Mouse (Mus musculus): ENCODE data around the gene 1700067K01Rik.
"Not testable (repeated sequence)": the region's sequence is repeated elsewhere in the genome, so short reads cannot be mapped to it uniquely, and the experiment has no call there.

1700067K01Rik gene

DNA sequence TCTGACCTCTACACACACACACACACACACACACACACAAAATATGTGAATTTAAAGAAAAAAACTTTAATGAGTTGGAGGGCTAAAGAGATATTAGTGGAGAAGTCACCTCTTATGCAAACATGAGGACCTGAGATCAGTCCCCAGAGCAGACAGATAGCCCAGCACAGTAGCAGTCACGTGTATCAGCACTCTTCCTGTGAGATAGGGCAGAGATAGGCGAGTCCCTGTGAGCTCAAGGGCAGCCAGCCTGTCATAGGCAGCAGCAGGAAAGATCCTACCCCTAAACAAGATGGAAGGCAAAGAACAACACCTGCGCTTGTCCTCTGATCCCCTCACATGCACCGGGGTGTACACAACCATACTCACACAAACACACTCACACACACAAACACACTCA, 18.9 kb upstream of the 1700067K01Rik start:
- in situ Hi-C loops (cut with MboI, MseI): no loop called here

DNA sequence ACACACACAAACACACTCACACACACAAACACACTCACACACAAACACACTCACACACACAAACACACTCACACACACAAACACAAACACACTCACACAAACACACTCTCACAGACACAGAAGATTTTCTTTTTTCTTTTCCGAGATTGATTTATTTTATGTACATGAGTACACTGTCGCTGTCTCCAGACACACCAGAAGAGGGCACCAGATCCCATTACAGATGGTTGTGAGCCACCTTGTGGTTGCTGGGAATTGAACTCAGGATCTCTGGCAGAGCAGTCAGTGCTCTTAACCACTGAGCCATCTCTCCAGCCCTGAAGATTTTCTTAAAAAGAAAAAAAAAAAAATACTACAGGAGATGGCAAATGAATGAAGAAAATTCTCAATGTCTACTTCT, 18.1 kb upstream of the 1700067K01Rik start:
- in situ Hi-C loops (cut with MboI, MseI): not testable (repeated sequence)

DNA sequence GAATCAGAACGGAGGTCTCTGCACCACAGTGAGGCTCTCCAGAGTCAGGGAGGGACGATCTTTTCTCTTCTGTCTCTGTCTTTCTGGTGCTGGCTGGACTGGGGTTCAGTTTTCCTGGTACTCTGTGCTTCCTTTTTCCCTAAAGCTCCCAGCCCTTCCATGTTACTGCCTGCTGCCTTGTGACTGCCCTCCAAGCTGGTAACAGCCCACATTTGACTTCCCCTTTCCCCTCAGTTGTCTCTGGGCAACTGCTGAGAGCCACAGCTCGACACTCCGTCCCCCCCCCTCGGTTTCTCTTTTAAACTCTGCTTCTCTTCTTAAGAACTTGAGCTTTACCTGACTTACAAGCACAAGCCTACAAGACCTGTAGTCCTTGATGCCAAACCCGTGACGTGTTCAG, 12.1 kb upstream of the 1700067K01Rik start:
- in situ Hi-C loops (cut with MboI, MseI): no loop called here

DNA sequence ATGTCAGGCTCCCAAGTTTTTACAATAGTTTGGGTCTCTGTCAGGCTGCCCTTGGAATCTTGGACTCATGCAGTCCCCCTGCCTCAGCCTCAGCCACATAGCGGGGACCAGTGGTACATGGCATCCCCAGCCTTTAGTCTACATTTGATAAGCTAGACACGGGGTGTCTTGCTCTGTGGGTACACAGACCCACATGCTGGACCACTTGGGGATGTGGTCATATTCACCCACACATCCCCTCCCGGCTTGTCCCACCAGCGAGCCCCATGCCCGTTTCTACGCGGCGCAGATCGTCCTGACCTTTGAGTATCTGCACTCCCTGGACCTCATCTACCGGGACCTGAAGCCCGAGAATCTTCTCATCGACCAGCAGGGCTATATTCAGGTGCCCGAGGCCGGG, 11.1 kb upstream of the 1700067K01Rik start:
- in situ Hi-C loops (cut with MboI, MseI): no loop called here

DNA sequence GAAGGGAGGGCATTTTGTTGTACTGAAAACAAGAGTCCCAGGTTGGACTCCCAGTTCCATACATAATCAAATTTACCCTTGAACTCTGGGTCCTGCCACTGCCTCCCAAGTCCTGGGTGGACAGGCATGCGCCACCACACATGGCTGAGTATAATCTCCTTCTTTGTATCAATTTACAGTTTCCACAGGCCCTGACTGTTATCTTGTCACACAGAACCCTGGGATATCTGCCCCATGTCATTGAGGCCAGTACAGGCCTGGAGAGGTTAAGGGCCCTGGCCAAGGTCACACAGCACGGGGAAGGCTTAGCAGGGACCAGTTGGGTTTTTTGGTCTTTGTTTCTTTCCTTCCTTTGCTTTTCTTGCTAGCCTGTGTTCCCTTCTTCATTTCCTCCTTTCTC, 8.8 kb upstream of the 1700067K01Rik start:
- in situ Hi-C loops (cut with MboI, MseI): no loop called here

DNA sequence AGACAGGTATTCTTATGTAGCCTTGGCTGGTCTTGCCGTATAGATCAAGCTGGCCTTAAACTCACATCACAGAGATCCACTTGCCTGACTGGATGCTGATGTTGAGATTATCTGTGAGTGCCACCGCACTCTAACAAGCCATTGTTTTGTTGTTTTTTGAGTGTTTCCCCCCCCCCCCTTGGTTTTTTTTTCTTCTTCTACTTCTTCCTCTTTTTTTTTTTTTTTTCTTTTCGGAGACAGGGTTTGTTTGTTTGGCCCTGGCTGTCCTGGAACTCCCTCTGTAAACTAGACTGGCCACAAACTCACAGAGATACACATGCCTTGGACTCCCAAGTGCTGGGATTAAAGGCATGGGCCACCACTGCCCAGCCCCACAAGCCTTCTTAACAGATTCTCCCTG, 7.3 kb upstream of the 1700067K01Rik start:
- in situ Hi-C loops (cut with MboI, MseI): no loop called here

DNA sequence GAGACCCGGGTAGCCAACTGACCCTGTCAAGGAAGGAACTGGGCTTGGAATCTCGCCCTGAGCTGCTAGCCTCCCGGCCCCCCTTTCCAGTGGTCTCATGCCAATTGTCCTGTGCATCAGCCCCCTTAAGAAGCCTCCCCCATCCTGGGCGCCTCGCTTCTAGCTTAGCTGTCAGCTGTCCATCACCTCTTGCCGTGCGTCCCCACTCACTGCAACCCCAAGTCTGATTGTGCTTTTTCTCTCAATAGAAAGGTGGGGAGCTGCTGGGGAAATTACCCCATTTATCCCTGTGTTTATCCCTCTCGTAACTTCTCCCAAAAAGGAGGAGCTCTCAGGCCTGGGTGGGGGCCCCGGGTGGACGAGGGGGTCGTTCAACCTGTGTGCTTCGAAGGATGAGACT, 5.3 kb upstream of the 1700067K01Rik start:
- in situ Hi-C loops (cut with MboI, MseI): no loop called here

DNA sequence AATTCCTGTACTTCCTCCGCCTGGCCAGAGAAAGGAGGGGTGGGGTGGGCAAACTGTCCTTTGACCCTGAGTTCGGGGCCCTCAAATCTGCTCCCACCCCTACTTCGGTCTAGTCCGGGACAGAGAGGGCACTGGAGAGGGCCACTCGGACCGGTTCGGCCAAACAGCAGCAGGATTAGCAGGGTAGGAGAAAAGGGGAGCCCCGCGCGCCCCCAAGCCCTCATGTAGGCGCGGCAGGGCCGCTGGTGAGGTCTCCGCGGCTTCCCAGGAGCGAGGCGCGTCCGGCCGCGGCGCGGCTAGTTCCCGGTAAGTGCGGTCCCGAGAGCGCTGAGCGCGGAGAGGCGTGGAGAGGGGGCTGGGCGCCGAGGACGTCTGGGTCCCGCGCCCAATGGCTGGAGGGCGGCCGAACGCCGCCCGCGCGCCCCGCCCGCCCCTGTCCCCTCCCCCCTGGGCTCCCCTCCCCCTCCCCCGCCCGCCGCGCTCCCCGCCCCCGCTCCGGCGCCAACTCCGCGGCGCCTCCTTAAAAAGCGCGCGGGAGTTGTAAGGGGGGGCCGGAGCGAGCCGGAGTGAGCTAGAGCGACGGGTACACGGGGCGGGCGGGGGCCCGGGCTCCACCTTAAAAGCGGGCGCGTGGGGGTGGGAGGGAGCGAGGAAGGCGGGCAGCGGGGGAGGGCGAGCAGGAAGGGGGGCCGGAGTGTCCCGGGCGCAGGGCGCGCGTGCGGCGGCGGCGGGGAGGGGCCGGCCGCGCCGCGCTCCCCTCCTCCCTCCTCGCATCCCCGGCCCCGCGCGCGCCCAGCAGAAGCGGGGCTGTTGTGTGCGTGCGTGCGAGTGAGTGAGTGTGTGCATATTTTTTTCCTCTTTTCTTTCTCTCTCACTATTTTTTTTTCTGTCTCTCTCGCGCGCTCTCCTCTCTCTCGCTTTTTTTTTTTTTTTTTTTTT, 4.5 kb upstream of the 1700067K01Rik start:
- in situ Hi-C loops (cut with MboI, MseI): no loop called here

DNA sequence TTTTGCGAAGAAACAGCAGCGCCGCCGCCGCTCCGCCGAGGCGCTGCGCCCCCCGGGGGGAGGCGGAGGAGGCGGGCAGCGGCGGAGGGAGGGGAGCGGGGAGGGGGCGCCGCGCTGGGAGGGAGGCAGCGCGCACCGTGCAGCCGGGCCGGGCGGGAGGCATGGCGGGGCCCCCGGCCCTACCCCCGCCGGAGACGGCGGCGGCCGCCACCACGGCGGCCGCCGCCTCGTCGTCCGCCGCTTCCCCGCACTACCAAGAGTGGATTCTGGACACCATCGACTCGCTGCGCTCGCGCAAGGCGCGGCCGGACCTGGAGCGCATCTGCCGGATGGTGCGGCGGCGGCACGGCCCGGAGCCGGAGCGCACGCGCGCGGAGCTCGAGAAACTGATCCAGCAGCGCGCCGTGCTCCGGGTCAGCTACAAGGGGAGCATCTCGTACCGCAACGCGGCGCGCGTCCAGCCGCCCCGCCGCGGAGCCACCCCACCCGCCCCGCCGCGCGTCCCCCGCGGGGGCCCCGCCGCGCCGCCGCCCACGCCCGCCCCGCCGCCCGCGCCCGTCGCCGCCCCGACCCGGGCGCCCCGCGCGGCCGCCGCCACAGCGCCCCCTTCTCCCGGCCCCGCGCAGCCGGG, 3.7 kb upstream of the 1700067K01Rik start, which contains the start of gene Samd1:
Gene Samd1, plus strand, starts transcription at position 162 of the 631 bp plus-strand sequence.
- in situ Hi-C loops (cut with MboI, MseI): no loop called here

DNA sequence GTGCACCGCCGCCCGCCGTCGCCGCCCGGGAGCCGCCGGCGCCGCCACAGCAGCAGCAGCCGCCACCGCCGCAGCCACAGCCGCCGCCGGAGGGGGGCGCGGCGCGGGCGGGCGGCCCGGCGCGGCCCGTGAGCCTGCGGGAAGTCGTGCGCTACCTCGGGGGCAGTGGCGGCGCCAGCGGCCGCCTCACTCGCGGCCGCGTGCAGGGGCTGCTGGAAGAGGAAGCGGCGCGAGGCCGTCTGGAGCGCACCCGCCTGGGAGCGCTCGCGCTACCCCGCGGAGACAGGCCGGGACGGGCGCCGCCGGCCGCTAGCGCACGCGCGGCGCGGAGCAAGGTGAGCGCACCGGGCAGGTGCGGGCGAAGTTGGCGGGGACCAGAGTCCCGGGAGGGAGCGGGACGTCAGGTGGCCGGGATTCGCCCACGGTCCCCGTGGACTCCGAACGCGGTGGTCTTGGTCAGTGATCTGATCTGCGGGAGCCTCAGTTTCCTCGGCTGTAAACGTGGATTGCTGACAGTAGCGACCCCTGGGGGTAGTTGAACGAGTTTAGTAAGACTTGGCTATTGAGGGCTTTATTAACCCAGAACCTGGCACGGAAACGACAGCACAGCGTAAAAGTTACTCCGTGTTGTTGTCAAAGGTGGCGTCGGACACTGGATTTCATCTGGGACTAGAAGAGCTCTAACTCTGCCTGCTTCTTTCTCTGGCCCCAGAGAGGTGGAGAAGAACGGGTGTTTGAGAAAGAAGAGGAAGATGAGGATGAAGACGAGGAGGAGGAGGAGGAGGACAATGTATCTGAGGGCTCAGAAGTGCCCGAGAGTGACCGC, 2.9 kb upstream of the 1700067K01Rik start:
- in situ Hi-C loops (cut with MboI, MseI): no loop called here

DNA sequence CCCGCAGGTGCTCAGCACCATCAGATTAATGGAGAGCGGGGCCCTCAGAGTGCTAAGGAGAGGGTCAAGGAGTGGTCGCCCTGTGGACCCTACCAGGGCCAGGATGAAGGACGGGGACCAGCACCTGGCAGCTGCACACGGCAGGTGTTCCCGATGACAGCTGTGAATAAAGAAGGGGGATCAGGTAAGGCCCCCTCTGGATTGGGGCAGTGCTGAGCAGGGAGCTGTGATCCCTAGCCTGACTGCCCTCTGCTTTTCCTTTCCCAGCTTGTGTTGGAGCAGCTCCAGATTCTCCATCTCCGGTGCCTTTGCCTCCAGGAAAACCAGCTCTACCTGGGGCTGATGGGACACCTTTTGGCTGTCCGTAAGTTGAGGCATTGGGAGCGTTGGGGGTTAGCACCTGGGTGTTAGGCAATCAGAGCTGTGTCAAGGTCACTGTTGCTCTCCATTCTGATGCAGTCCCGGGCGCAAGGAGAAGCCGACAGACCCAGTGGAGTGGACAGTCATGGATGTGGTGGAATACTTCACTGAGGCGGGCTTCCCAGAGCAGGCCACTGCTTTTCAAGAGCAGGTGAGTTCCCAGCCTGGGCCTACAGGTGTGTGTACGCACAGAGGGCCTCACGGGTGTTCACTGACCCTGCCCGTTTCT, 2.1 kb upstream of the 1700067K01Rik start:
- in situ Hi-C loops (cut with MboI, MseI): no loop called here

DNA sequence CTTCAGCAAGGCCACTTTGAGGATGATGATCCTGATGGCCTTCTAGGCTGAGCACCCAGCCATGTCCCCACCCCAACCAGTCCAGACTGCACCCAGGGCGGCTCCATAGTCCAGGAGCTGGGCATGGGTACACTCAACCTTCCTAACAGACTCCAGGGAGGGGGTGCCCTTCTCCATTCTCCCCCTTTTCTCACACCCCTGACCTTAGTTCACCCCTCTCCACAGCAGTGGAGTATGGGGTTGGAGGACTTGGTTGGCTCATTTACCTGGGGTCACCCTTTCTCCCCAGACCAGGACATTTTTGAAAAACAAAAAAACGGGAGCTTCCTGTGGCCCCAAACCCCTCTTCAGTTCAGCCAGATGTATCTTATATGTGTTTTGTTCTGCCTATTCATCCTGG, 1.5 kb upstream of the 1700067K01Rik start:
- in situ Hi-C loops (cut with MboI, MseI): no loop called here

DNA sequence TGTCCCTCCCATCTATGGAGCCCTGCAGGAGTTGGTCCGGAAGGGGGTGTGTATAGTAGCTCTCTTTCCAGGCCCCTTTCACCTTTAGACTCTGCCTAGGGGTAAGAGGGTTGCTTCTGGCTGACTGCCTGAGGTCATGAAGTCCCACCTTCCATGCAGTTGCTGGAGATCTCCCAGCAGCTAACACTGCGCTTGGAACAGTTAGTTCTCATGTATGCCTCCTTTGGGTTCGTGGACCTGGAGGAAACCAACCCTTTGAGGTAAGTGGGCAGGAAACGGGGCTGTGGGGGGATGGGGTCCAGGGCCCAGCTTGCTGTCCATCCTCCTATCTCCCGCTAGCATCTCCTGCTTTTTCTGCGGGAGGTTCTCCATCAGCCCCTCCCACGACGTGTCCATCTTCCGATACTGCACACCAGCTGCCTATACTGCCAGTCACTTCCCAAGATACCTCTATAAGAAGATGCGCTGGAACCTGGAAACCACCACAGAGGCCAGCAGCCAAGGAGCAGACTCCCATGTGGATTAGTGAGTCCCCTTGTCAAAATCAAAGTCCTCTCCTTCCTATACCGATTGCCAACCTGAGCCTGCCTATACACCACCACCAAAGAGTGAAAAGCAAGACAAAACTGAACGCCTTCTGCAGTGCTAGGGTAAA, 1.8 kb downstream of the 1700067K01Rik start:
- in situ Hi-C loops (cut with MboI, MseI): no loop called here

DNA sequence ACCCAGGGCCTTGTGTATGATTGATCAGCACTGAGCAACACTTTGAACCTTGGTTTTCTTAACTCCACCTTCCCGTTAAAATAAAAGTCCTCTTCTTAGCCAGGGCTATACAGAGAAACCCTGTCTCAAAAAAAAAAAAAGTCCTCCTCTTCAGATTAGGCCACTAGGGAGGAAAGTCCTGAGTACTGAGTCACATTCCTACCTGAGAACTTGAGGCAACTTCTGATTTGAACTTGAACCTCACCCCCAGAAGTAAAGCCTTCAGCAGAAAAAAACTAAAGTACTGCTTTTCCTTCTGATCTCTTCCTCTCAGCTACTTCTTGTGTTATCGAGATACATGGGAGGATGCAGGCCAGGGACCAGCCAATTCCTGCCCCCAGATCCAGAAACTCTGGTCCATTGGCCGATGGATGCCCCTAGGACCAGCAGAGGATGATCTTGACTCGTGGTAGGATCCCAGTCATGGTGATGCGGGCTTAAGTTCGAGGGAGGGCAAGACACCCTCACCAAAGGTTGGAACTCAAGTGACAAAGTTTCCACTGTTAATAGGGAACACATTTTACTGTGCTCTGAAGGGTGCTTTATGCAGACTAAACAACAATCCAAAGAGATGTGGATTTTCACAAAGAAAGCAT, 2.4 kb downstream of the 1700067K01Rik start:
- in situ Hi-C loops (cut with MboI, MseI): no loop called here

DNA sequence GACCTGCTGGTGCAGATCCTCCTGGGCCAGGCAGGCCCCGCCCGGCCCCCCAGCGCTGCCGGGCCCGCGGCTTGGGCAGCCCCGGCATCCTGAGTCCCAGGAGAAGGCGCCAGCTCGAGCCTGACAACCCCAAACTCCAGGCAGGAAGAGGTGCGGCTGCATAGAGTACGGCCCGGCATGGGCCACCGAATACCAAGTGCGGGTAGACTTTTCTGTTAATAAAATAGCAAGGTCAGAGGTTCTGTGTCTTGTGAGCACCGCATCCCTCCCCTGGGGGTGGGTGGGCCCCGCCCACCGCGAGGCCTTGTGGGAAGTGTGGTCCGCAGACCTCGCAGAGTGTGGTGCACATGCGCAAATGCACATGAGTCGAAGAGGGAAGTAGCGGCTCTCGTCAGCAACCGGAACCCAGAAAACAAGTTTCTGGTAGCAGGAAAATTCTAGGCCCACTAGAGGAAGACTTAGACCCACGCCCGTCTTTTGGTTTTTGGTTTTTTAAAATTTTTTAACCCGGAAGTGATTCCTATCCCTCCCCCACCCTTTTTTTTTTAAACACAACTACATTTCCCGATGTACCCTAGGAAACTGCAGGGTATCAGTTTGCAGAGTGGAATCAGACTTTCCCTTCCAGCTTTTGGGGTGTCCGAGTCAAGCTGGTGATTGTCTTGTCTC, 3.4 kb downstream of the 1700067K01Rik start:
- in situ Hi-C loops (cut with MboI, MseI): no loop called here

DNA sequence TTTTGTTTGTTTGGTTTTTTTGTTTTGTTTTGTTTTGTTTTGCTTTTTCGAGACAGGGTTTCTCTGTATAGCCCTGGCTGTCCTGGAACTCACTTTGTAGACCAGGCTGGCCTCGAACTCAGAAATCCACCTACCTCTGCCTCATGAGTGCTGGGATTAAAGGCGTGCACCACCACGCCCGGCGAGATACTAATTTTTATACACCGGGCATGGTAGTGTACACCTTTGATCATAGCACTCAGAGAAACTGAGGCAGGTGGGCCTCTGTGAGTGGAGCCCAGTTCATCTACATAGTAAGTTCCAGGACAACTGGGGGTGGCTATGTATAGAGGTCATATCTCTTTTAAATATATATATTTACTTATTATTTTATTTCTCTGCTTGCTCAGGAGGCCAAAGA, 4.2 kb downstream of the 1700067K01Rik start:
- in situ Hi-C loops (cut with MboI, MseI): not testable (repeated sequence)

DNA sequence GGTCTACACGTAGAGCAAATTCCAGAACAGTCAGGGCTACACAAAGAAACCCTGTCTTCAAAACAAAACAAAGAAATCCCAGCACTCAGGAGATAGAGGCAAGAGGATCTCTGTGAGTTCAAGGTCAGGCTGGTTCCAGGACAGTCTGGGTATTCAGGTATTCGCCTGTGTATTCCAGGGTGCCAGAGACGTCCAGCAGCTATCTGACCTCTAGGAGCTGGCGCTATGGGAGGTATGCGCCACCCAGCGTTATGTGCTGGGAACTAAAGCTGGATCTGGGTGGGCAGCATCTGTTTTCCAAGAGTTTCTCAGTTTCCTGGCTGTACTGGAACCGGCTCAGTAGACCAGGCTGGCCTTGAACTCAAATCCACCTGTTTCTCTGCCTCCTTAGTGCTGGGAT, 7.1 kb downstream of the 1700067K01Rik start:
- in situ Hi-C loops (cut with MboI, MseI): no loop called here

DNA sequence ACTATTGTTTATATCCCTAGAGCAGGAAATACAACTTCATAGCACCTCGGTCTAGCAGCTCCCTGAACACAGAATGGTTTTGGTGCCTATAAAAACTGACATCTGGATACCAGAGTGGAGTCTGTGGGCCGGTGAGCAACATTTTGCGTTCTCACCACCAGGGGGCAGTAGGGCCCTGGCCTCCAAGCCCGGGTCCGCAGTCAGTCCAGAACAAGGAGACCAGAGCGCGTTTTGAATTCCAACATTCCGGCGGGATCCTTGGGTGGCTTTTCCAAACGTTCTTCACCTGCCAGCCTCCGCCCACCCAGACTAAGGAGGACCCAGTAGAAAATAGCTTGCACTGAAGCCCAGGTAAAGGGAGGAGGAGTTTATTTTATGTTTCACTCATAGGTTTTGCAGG, 8.6 kb downstream of the 1700067K01Rik start:
- in situ Hi-C loops (cut with MboI, MseI): no loop called here

DNA sequence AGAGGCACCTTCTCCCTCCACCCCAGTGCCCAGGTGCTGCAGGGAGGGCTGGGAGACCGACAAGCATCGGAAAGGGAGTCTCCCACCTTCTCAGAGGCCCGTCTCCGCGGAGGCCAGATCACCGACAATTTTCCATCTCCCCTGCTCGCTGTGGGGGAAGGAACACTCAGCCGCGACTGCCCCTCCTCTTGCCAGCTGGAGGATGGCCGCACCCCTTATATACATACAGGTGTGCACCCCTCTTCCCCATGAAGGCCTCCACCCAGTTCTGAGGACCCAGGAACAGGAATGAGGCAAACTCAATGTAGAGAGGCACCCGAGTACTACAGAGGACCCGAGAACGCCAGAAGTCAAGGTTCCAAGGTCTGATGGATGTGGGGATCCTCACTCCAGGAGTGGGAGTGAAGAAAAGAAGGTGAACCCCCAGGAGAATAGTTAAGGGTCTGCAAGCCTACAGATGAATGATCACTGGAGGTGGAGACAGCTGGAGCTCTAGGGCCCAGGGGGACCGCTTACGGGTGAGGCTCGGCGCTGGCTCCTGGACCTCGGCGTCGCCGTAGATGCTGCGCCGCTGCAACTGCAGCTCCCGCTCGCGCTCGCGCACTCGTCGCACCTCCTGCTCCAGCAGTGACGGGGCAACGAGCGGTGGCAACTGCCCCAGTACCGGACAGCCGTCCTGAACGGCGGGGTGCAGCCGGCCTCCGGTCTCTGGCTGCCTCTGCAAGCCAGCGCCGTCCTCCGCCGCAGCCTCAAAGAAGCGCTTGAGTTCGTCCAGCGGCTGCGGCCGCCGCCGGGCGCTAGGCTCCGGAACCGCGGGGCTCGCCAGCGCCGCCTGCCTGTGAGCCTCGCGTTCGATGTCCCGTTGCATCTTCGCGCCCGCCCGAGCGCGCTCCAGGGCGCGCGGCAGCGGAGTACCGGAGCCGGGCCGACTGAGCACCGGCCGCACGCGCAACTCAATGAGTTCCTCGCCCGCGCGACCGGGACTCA, 9.6 kb downstream of the 1700067K01Rik start:
- in situ Hi-C loops (cut with MboI, MseI): no loop called here

Data from regulatory T cell (primary cell).